Mouse (Mus musculus) G1E (cell line): ENCODE data around the gene Fam196a. TPM values are rescaled to one million over a fixed set of nuclear protein-coding genes. Genes with fewer than 3 reads are reported as not detected.

Source experiments
- ATAC-seq: 2 replicates; pipeline ENCODE4 v1.8.0; 2016; ENCODE audit warnings: mild to moderate bottlenecking; ENCODE audit not compliant: insufficient number of reproducible peaks, poor library complexity, low FRiP score, severe bottlenecking; ENCODE audit errors: extremely low read depth
- DNase-seq: peaks from one replicate; pipeline ENCODE4 v3.0.0; 2012; ENCODE audit warnings: low spot score
- H3K27me3 ChIP-seq: 2 replicates; pipeline ENCODE4 v1.6.1; 2012; ENCODE audit warnings: mild to moderate bottlenecking, low read length, inconsistent platforms; ENCODE audit not compliant: insufficient read depth
- H3K36me3 ChIP-seq: replicated peaks from 2 replicates; pipeline ENCODE3; 2012; ENCODE audit warnings: mild to moderate bottlenecking, inconsistent platforms
- H3K4me1 ChIP-seq: 2 replicates; pipeline ENCODE4 v1.6.1; 2012; ENCODE audit warnings: low read depth, low read length, inconsistent platforms, mixed read lengths; ENCODE audit not compliant: insufficient read depth
- H3K4me3 ChIP-seq: 2 replicates; pipeline ENCODE4 v1.5.1; 2012; ENCODE audit warnings: low read depth, mild to moderate bottlenecking, inconsistent platforms, low read length, moderate library complexity, mixed read lengths
- H3K9me3 ChIP-seq: replicated peaks from 2 replicates; pipeline ENCODE4 v1.6.1; 2012; ENCODE audit warnings: inconsistent platforms
- CTCF ChIP-seq: IDR thresholded peaks from 2 replicates; pipeline ENCODE4 v1.5.1; 2012; ENCODE audit warnings: low read depth, low read length, inconsistent platforms, mixed read lengths
- GATA1 ChIP-seq: IDR thresholded peaks from 2 replicates; pipeline ENCODE4 v1.6.1; 2012; ENCODE audit warnings: borderline replicate concordance, low read length, inconsistent platforms, mixed read lengths
- GATA2 ChIP-seq: IDR thresholded peaks from 2 replicates; pipeline ENCODE4 v1.6.1; 2012; ENCODE audit warnings: low read depth, low read length, inconsistent platforms, borderline replicate concordance
- POLR2AphosphoS5 ChIP-seq: IDR thresholded peaks from 2 replicates; pipeline ENCODE4 v1.6.1; 2012; ENCODE audit warnings: low read depth, low read length, inconsistent platforms; ENCODE audit not compliant: insufficient replicate concordance
- TAL1 ChIP-seq: conservative IDR thresholded peaks from 2 replicates; pipeline ENCODE4 v1.6.1; 2012; ENCODE audit warnings: low read depth, low read length, inconsistent platforms, mixed read lengths
- polyA plus RNA-seq: library from polyadenylated mRNA; stranded (reverse); fragments of >175 nt; gene quantifications from 2 replicates; pipeline ENCODE4 v1.2.3, GENCODE M21; 2012
- total RNA-seq, 2 experiments: library from RNA; stranded (forward) in 1 of 2; stranded (reverse) in 1 of 2; fragments of 200-1000 nt in 1 of 2; fragments of >200 nt in 1 of 2; fragmentation: Nextera tagmentation in 1 of 2; gene quantifications; 2 replicates each; pipeline ENCODE4 v1.2.3; 2014 to 2017

The Fam196a gene
- total and polyA plus RNA-seq, 3 experiments = 0.22 TPM; not detected in 2

GRCm38 (mm10) chr7:134943063-134943462, 4.8 kb upstream of the Fam196a start:
- DNase-seq (no peak), ATAC-seq (no peak)
- Histone ChIP-seq H3K36me3 (no peaks in the 10 kb centered on the region), H3K9me3 (peaks cover 73% of the 10 kb centered on the region), H3K4me3 (no peak overlapping the region), H3K4me1 (no peaks in the 10 kb centered on the region), H3K27me3 (no peaks in the 10 kb centered on the region)
- TF ChIP-seq CTCF = no peak
- no peak for TF ChIP-seq TAL1
- no peak for TF ChIP-seq GATA1
- no peak for TF ChIP-seq GATA2
- TF ChIP-seq POLR2AphosphoS5 = no peak

GRCm38 (mm10) chr7:134941891-134942290, 3.7 kb upstream of the Fam196a start:
- DNase-seq (no peak), ATAC-seq (no peak)
- H3K4me3 ChIP-seq = no peak overlapping the region
- H3K4me1 ChIP-seq = no peaks in the 10 kb centered on the region
- TF ChIP-seq CTCF (no peak), POLR2AphosphoS5 (no peak), TAL1 (no peak), GATA2 (no peak), GATA1 (no peak)
- H3K9me3 ChIP-seq = peaks cover 75% of the 10 kb centered on the region
- no peaks in the 10 kb centered on the region for H3K36me3 ChIP-seq
- H3K27me3 ChIP-seq = no peaks in the 10 kb centered on the region; the same call in 1 of the 2 replicates

GRCm38 (mm10) chr7:134937471-134937926, 731 bp downstream of the Fam196a start:
- no peaks in the 10 kb centered on the region for H3K36me3 ChIP-seq
- ATAC-seq (no peak), DNase-seq (no peak)
- no peak for TF ChIP-seq GATA1
- no peak for TF ChIP-seq GATA2
- no peaks in the 10 kb centered on the region; the same call in 1 of the 2 replicates for H3K27me3 ChIP-seq
- H3K4me1 ChIP-seq = no peaks in the 10 kb centered on the region
- no peak overlapping the region; the same call in 1 of the 2 replicates for H3K4me3 ChIP-seq
- H3K9me3 ChIP-seq = peaks cover 76% of the 10 kb centered on the region

- ATAC-seq = no peak
- Histone ChIP-seq H3K4me1 (no peaks in the 10 kb centered on the region), H3K27me3 (no peaks in the 10 kb centered on the region), H3K4me3 (no peak overlapping the region), H3K9me3 (peaks cover 56% of the 10 kb centered on the region), H3K36me3 (no peaks in the 10 kb centered on the region)
- DNase-seq = no peak
- TF ChIP-seq GATA1 (no peak), CTCF (no peak), GATA2 (no peak), POLR2AphosphoS5 (no peak), TAL1 (no peak)
Observed at GRCm38 (mm10) chr7:134931886-134932285, 6.3 kb downstream of the Fam196a start.

GRCm38 (mm10) chr7:134901992-134902391, 36.2 kb downstream of the Fam196a start:
- TF ChIP-seq POLR2AphosphoS5 (no peak), GATA1 (no peak), TAL1 (no peak), CTCF (no peak), GATA2 (no peak)
- DNase-seq = no peak
- H3K4me1 ChIP-seq = no peaks in the 10 kb centered on the region
- peaks cover 63% of the 10 kb centered on the region for H3K9me3 ChIP-seq
- no peaks in the 10 kb centered on the region for H3K36me3 ChIP-seq
- ATAC-seq = no peak
- no peaks in the 10 kb centered on the region for H3K27me3 ChIP-seq
- H3K4me3 ChIP-seq = no peak overlapping the region

- Histone ChIP-seq H3K4me1 (no peaks in the 10 kb centered on the region), H3K4me3 (no peak overlapping the region), H3K27me3 (no peaks in the 10 kb centered on the region), H3K9me3 (peaks cover 64% of the 10 kb centered on the region), H3K36me3 (no peaks in the 10 kb centered on the region)
- TF ChIP-seq GATA1 = no peak
- no peak for TF ChIP-seq GATA2
- TF ChIP-seq POLR2AphosphoS5 = no peak
- no peak for TF ChIP-seq TAL1
- no peak for ATAC-seq
- no peak for DNase-seq
Observed at GRCm38 (mm10) chr7:134899462-134899861, 38.8 kb downstream of the Fam196a start.

GRCm38 (mm10) chr7:134894604-134895003, 43.6 kb downstream of the Fam196a start:
- no peak overlapping the region for H3K4me3 ChIP-seq
- no peak for DNase-seq
- ATAC-seq = no peak
- no peaks in the 10 kb centered on the region for H3K4me1 ChIP-seq
- peaks cover 63% of the 10 kb centered on the region for H3K9me3 ChIP-seq
- H3K36me3 ChIP-seq = no peaks in the 10 kb centered on the region
- no peaks in the 10 kb centered on the region for H3K27me3 ChIP-seq
- TF ChIP-seq GATA1 (no peak), CTCF (no peak), POLR2AphosphoS5 (no peak), GATA2 (no peak), TAL1 (no peak)
